Mouse (Mus musculus) forebrain, embryonic 14.5 days (tissue): ENCODE measurements around the gene Nbeal2. TPM values are rescaled to one million over a fixed set of nuclear protein-coding genes. Genes with fewer than 3 reads are reported as not detected.

Experiments used
- ATAC-seq: fragments of 200-750 bp; cut with Nextera tagmentation; 2 replicates; pipeline ENCODE4 v1.8.0; 2017; ENCODE audit warnings: mild to moderate bottlenecking, moderate library complexity
- DNase-seq: peaks from one replicate; pipeline ENCODE4 v3.0.0-alpha.2; 2015; ENCODE audit warnings: low spot score
- H3K27ac ChIP-seq: fragments of 300-500 bp; sonication (generic); 2 replicates; pipeline ENCODE4 v1.5.1; 2014; ENCODE audit warnings: low read depth, mild to moderate bottlenecking, control low read depth, low read length, moderate library complexity
- H3K27me3 ChIP-seq: fragments of 300-500 bp; sonication (generic); replicated peaks from 2 replicates; pipeline ENCODE4 v1.6.1; 2014; ENCODE audit warnings: low read length, control low read depth, mixed read lengths; ENCODE audit not compliant: control insufficient read depth, insufficient read depth
- H3K36me3 ChIP-seq: fragments of 300-500 bp; sonication (generic); 2 replicates; pipeline ENCODE4 v1.6.1; 2014; ENCODE audit warnings: low read length, control low read depth; ENCODE audit not compliant: control insufficient read depth, insufficient read depth
- H3K4me1 ChIP-seq: fragments of 300-500 bp; sonication (generic); 2 replicates; pipeline ENCODE4 v1.6.1; 2014; ENCODE audit warnings: antibody characterized with exemption, low read length, control low read depth; ENCODE audit not compliant: control insufficient read depth, insufficient read depth
- H3K4me2 ChIP-seq: fragments of 300-500 bp; sonication (generic); 2 replicates; pipeline ENCODE4 v1.6.1; 2014; ENCODE audit warnings: mild to moderate bottlenecking, control low read depth, low read length
- H3K4me3 ChIP-seq: fragments of 300-500 bp; sonication (generic); 2 replicates; pipeline ENCODE4 v1.5.1; 2014; ENCODE audit warnings: low read depth, low read length, control low read depth
- H3K9ac ChIP-seq: fragments of 300-500 bp; sonication (generic); 2 replicates; pipeline ENCODE4 v1.6.1; 2014; ENCODE audit warnings: mild to moderate bottlenecking, low read length, control low read depth, moderate library complexity
- H3K9me3 ChIP-seq: fragments of 300-500 bp; sonication (generic); replicated peaks from 2 replicates; pipeline ENCODE4 v1.6.1; 2016; ENCODE audit warnings: low read length, control low read depth, mixed read lengths; ENCODE audit not compliant: control insufficient read depth
- WGBS: fragments of 180-500 bp; shearing (Covaris S2); extraction: QIAGEN DNeasy Blood & Tissue Kit; methylation state at CpG from one replicate; pipeline ENCODE4 v1.1.7; 2014; 5-methylcytosine and 5-hydroxymethylcytosine counted together
- microRNA-seq: library from miRNA; unstranded; fragments of <30 nt; microRNA quantifications from one replicate; pipeline ENCODE4, GENCODE M21; 2016
- polyA plus RNA-seq: library from polyadenylated mRNA; unstranded; fragments of >200 nt; fragmentation: Nextera tagmentation; extraction: Ambion mirVana; gene quantifications from 2 replicates; pipeline ENCODE4 v1.2.1, GENCODE M21; 2014

Nbeal2 gene
- polyA plus RNA-seq, 1 experiment from 2014 or later = 0.86 TPM

DNA sequence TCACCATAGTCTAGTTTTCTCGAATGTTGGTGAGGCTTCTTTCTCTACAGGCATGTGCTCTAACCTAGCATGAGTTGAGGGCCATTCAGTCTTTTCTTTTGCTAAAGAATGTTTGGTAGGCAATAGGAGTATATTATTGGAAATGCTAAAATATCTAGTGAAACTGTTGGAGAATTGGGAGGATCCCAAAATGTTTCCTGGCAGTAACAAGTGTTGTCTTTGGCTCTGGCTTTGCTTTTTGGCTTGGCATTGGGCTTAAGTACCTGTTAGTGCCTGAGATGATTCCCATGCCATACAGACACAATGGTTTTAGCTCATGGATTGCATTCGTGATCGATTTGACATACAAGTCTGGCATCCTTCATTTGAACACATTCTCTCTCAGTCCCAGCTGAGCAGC lies 42.5 kb downstream of the Nbeal2 start:
- H3K36me3 ChIP-seq = peaks cover 48% of the 10 kb centered on the region
- 84% methylated on average over 3 of the region's 3 CpGs for WGBS

DNA sequence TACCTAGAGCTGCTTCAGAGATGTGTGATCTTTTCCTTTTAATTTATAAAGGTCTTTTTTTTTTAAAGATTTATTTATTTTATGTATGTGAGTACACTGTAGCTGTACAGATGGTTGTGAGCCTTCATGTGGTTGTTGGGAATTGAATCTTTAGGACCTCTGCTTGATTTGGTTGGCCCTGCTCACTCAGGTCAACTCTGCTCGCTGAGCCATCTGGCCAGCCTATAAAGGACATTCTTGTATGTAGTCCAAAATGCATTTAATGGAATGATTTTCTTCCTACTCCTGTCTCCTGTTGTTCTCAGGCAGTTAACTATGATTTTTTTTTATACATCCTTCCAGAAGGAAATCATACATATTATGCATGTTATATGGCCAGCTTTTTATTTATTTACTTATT lies 70.4 kb downstream of the Nbeal2 start:
- Histone ChIP-seq H3K36me3 (peaks cover 14% of the 10 kb centered on the region; the same call in 1 of the 2 replicates), H3K27ac (no peak overlapping the region), H3K4me2 (no peak overlapping the region), H3K4me1 (no peaks in the 10 kb centered on the region), H3K9ac (no peak overlapping the region), H3K4me3 (no peak overlapping the region), H3K27me3 (no peaks in the 10 kb centered on the region), H3K9me3 (no peaks in the 10 kb centered on the region)
- WGBS = 97% methylated on average over 1 of the region's 1 CpGs
- DNase-seq (no peak), ATAC-seq (no peak)

More for the DNA sequence above, 42.5 kb downstream of the Nbeal2 start:
- H3K4me2 ChIP-seq = no peak overlapping the region
- H3K4me3 ChIP-seq = no peak overlapping the region
- no peak for DNase-seq
- H3K27me3 ChIP-seq = no peaks in the 10 kb centered on the region
- no peak for ATAC-seq
- no peak overlapping the region for H3K9ac ChIP-seq
- H3K9me3 ChIP-seq = no peaks in the 10 kb centered on the region
- H3K4me1 ChIP-seq = no peaks in the 10 kb centered on the region
- no peak overlapping the region for H3K27ac ChIP-seq

DNA sequence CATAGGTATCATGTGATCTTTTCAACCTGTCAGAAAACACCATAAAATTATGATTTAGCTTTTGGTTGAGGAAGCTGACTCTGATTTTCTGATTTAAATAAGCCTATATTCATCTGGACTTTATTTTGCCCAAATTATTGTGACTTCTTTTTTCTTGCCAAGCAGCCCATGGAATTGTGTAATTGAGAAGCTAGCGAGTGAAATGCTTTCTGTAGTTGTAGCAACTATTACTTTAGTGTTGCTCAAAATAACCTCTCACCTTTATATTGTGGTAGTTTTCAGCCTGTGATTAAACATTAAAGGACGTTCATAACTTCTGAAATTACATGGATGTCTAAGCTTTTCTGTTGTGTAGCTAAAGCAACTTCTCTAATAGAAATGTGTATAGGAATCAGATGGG lies 71.8 kb downstream of the Nbeal2 start:
- Histone ChIP-seq H3K36me3 (peaks cover 19% of the 10 kb centered on the region; the same call in 1 of the 2 replicates), H3K27me3 (no peaks in the 10 kb centered on the region), H3K4me1 (no peaks in the 10 kb centered on the region), H3K9me3 (no peaks in the 10 kb centered on the region), H3K4me3 (no peak overlapping the region), H3K9ac (no peak overlapping the region), H3K4me2 (no peak overlapping the region), H3K27ac (no peak overlapping the region)
- DNase-seq = no peak
- 89% methylated on average over 2 of the region's 2 CpGs for WGBS
- no peak for ATAC-seq

Small RNA genes within 50 kb of the gene (microRNA-seq; reads per million reads assigned to microRNA genes)
- gene Mir8107 = not detected

Other genes with a start within 250 kb of the Nbeal2 start
- gene Ptpn23, start 245.9 kb downstream of the Nbeal2 start, polyA plus RNA-seq = 13.1 and 18.7 TPM in 2 replicates
- 0.61 and 1.2 TPM in 2 replicates for gene Ngp, start 234.4 kb downstream of the Nbeal2 start, polyA plus RNA-seq
- 10.5 and 14.3 TPM in 2 replicates for gene Klhl18, start 177.5 kb downstream of the Nbeal2 start, polyA plus RNA-seq
- gene Kif9, start 177.2 kb downstream of the Nbeal2 start, polyA plus RNA-seq = 3.0 and 3.2 TPM in 2 replicates
- 36.1 and 43.6 TPM in 2 replicates for gene Setd2, start 121.6 kb downstream of the Nbeal2 start, polyA plus RNA-seq
- 25.3 and 26.8 TPM in 2 replicates for gene Nradd, start 29.7 kb downstream of the Nbeal2 start, polyA plus RNA-seq
- gene Ccdc12, start 2.3 kb upstream of the Nbeal2 start, polyA plus RNA-seq = 119 and 120 TPM in 2 replicates
- 0.33 TPM in 1 of 2 replicates, not detected in the other for gene Myl3, start 87.7 kb upstream of the Nbeal2 start, polyA plus RNA-seq
- gene Pth1r, start 93.0 kb upstream of the Nbeal2 start, polyA plus RNA-seq = 4.0 and 4.7 TPM in 2 replicates
- not detected in 2 replicates for gene Prss42, start 144.0 kb upstream of the Nbeal2 start, polyA plus RNA-seq
- gene Prss44, start 159.8 kb upstream of the Nbeal2 start, polyA plus RNA-seq = not detected in 2 replicates
- gene Prss43, start 172.5 kb upstream of the Nbeal2 start, polyA plus RNA-seq = not detected in 2 replicates
- 0.38 TPM in 1 of 2 replicates, not detected in the other for gene Prss45, start 180.4 kb upstream of the Nbeal2 start, polyA plus RNA-seq
- not detected in 2 replicates for gene Prss46, start 190.3 kb upstream of the Nbeal2 start, polyA plus RNA-seq
- not detected in 2 replicates for gene Prss50, start 203.8 kb upstream of the Nbeal2 start, polyA plus RNA-seq
- 0.54 and 0.62 TPM in 2 replicates for gene Als2cl, start 225.7 kb upstream of the Nbeal2 start, polyA plus RNA-seq
- 0.30 and 0.40 TPM in 2 replicates for gene Tmie, start 226.0 kb upstream of the Nbeal2 start, polyA plus RNA-seq